Mouse (Mus musculus) kidney, embryonic 16.5 days (tissue): Measurements from ENCODE around the gene Tcap. TPM values are rescaled to one million over a fixed set of nuclear protein-coding genes. Genes with fewer than 3 reads are reported as not detected.

Source experiments
- ATAC-seq: fragments of 200-750 bp; cut with Nextera tagmentation; 2 replicates; pipeline ENCODE4 v1.8.0; 2017; ENCODE audit warnings: moderate TSS enrichment; ENCODE audit not compliant: low FRiP score, low TSS enrichment
- H3K27ac ChIP-seq: fragments of 300-500 bp; sonication (generic); 2 replicates; pipeline ENCODE4 v1.5.1; 2014; ENCODE audit warnings: low read length
- H3K27me3 ChIP-seq: fragments of 300-500 bp; sonication (generic); 2 replicates; pipeline ENCODE4 v1.6.1; 2014; ENCODE audit warnings: low read length, control low read depth, mixed read lengths; ENCODE audit not compliant: insufficient read depth
- H3K36me3 ChIP-seq: fragments of 300-500 bp; sonication (generic); 2 replicates; pipeline ENCODE4 v1.6.1; 2014; ENCODE audit warnings: low read length, control low read depth, mixed read lengths; ENCODE audit not compliant: insufficient read depth
- H3K4me1 ChIP-seq: fragments of 300-500 bp; sonication (generic); 2 replicates; pipeline ENCODE4 v1.6.1; 2014; ENCODE audit warnings: low read length, control low read depth, mixed read lengths; ENCODE audit not compliant: insufficient read depth
- H3K4me2 ChIP-seq: fragments of 300-500 bp; sonication (generic); replicated peaks from 2 replicates; pipeline ENCODE4 v1.6.1; 2014; ENCODE audit warnings: low read depth, low read length
- H3K4me3 ChIP-seq: fragments of 300-500 bp; sonication (generic); 2 replicates; pipeline ENCODE4 v1.5.1; 2014; ENCODE audit warnings: mild to moderate bottlenecking, low read length
- H3K9ac ChIP-seq: fragments of 300-500 bp; sonication (generic); replicated peaks from 2 replicates; pipeline ENCODE4 v1.6.1; 2014; ENCODE audit warnings: low read length
- H3K9me3 ChIP-seq: fragments of 300-500 bp; sonication (generic); 2 replicates; pipeline ENCODE4 v1.6.1; 2016; ENCODE audit warnings: low read length, control low read depth
- WGBS: fragments of 180-500 bp; shearing (Covaris S2); extraction: QIAGEN DNeasy Blood & Tissue Kit; methylation state at CpG from one replicate; pipeline ENCODE4 v1.1.7; 2014; 5-methylcytosine and 5-hydroxymethylcytosine counted together
- polyA plus RNA-seq: library from polyadenylated mRNA; unstranded; fragments of >200 nt; fragmentation: Nextera tagmentation; extraction: Ambion mirVana; gene quantifications from 2 replicates; pipeline ENCODE4 v1.2.1, GENCODE M21; 2015

Tcap gene
- polyA plus RNA-seq, 1 experiment from 2014 or later, result 2.7 TPM

DNA sequence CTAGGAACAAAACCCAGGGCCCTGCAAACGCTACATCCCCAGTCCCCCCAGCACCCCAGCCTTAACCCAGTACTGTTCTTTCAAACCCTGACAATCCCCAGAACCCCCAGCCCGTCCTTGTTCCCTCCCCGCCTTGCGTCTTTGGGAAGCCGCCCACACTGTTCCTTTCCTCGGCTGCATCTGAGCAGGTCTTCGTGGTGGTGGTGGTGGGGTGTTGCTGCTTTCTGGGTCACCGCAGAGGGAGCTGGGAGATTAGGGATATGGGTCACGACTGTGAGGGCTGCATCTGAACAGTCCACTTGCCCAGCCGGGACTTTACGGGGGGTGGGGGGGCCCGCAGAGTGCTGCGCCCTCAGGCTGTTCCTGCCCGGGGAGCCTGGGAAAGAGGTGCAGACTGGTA is 29.2 kb upstream of the Tcap start:
- Histone ChIP-seq H3K9me3 (no peaks in the 10 kb centered on the region), H3K36me3 (no peaks in the 10 kb centered on the region), H3K27me3 (peaks cover 25% of the 10 kb centered on the region), H3K27ac (no peak overlapping the region), H3K4me3 (no peak overlapping the region), H3K4me2 (no peak overlapping the region), H3K9ac (no peak overlapping the region), H3K4me1 (peaks cover 31% of the 10 kb centered on the region)
- no peak for ATAC-seq
- 60% methylated on average over 14 of the region's 14 CpGs for WGBS

- WGBS, result 8% methylated on average over 6 of the region's 6 CpGs
Measured at GRCm38 (mm10) chr11:98355732-98356299, 27.8 kb upstream of the Tcap start.

GRCm38 (mm10) chr11:98356625-98357394 is 26.8 kb upstream of the Tcap start:
- Histone ChIP-seq H3K4me3 (no peak overlapping the region), H3K4me2 (peak overlapping the region; percentile 78), H3K27ac (peak overlapping the region; percentile 91), H3K36me3 (no peaks in the 10 kb centered on the region), H3K27me3 (0 out of 2 replicates have a peak, but pooled peaks cover 3% of the 10 kb centered on the region), H3K9me3 (no peaks in the 10 kb centered on the region), H3K4me1 (peaks cover 52% of the 10 kb centered on the region), H3K9ac (peak overlapping the region; percentile 79)
- 62% methylated on average over 7 of the region's 7 CpGs for WGBS
- no peak for ATAC-seq

More at GRCm38 (mm10) chr11:98355732-98356299, 27.8 kb upstream of the Tcap start:
- H3K4me1 ChIP-seq, result peaks cover 44% of the 10 kb centered on the region
- H3K9me3 ChIP-seq, result no peaks in the 10 kb centered on the region
- H3K9ac ChIP-seq, result no peak overlapping the region
- H3K27me3 ChIP-seq, result peaks cover 11% of the 10 kb centered on the region
- H3K4me2 ChIP-seq, result no peak overlapping the region
- H3K27ac ChIP-seq, result no peak overlapping the region
- ATAC-seq, result no peak
- no peak overlapping the region for H3K4me3 ChIP-seq
- H3K36me3 ChIP-seq, result no peaks in the 10 kb centered on the region

DNA sequence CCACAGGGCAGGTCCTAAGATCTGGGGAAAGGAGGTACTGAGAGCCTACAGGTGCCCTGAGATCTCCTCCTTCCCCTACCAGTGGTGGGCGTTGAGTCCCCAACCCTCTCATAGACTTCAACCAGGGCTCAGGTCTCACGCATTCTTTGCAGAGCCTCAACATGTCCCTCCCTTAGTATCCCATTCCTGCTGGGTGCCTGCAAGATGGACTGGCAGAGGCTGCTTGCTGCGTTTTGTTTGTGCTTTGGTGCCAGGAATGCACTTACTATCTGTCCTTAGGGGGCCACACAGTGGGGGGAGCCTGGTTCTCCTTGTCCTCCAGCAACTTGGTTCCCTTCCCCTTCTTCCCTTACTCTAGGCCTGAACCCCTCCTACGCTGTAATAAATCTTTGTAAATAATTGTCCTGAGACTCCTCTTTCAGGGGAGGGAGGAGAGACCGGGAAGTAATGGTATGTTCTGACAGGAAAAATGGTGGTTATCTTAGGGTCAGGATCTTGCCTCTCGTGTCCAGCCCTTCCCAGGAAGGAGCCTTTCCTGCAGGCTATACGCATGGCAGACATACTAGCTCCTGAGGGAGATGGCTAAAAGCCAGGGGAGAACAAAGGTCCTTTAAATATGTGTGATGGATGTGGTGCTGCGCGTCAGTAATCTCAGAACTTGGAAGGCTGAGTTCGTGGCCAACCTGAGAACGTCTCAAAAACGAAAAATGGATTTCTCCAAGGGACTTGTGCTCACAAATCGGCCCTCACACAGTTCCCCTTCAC is 26.0 kb upstream of the Tcap start:
- peaks cover 59% of the 10 kb centered on the region for H3K4me1 ChIP-seq
- H3K4me2 ChIP-seq, result peak overlapping the region; percentile 78
- peak overlapping the region; percentile 79 for H3K9ac ChIP-seq
- 0 out of 2 replicates have a peak, but pooled peaks cover 3% of the 10 kb centered on the region for H3K27me3 ChIP-seq
- H3K27ac ChIP-seq, result peak overlapping the region; percentile 91
- WGBS, result 4% methylated on average over 13 of the region's 13 CpGs
- no peaks in the 10 kb centered on the region for H3K9me3 ChIP-seq
- peak overlapping the region; percentile 80 for H3K4me3 ChIP-seq
- no peaks in the 10 kb centered on the region for H3K36me3 ChIP-seq
- peak; percentile 37 for ATAC-seq

- Histone ChIP-seq H3K27me3 (no peaks in the 10 kb centered on the region), H3K4me3 (peak within 1 kb of the TSS; percentile 80), H3K36me3 (no peaks in the 10 kb centered on the region), H3K27ac (peak within 1 kb of the TSS; percentile 91), H3K9me3 (no peaks in the 10 kb centered on the region), H3K9ac (peak within 1 kb of the TSS; percentile 79), H3K4me1 (peaks cover 59% of the 10 kb centered on the region), H3K4me2 (peak within 1 kb of the TSS; percentile 78)
- WGBS, result under 1% methylated on average over 60 of the region's 60 CpGs
- peak; percentile 87 for ATAC-seq
Measured at GRCm38 (mm10) chr11:98358161-98359083, 25.2 kb upstream of the Tcap start, which contains the start of gene Stard3. TSS of gene Stard3 (plus strand) at chr11:98358368.

DNA sequence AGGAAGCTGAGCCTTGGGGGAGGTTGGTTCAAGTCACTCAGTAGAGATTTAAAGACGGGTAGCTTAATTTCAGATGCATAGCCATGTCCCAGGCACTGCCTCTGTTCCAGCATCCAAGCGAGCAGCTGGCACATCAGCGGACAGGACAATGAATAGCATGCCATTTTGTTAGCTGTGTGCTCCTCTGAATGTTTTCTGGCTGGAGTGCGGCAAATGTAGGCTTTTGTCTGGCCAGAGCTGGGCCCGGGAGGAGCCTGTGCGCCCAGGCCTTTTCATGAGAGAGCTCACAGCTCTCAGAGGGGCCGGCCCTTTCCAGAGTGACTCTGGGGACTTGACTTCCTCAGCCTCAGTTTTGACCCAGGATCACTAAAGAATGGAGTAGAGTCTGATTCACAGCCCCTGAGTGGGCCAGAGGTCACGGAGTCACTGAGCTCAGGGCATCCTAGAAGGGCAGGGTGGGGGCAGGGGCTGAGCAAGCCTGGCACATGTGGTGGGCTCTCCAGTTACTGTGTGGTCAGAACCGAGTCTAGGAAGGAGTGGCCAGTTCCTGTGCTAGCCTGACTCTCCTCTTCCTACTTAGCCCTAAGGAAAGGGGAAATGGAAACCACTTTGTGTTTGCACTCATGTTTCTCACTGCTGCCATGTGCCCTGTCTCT is 22.6 kb upstream of the Tcap start:
- no peak overlapping the region for H3K4me3 ChIP-seq
- no peaks in the 10 kb centered on the region for H3K36me3 ChIP-seq
- no peaks in the 10 kb centered on the region for H3K27me3 ChIP-seq
- peak overlapping the region; percentile 31 for H3K9ac ChIP-seq
- peaks cover 49% of the 10 kb centered on the region for H3K4me1 ChIP-seq
- H3K27ac ChIP-seq, result peak overlapping the region; percentile 62
- no peak for ATAC-seq
- H3K4me2 ChIP-seq, result peak overlapping the region; percentile 20; the same call in 1 of the 2 replicates
- no peaks in the 10 kb centered on the region for H3K9me3 ChIP-seq
- 41% methylated on average over 9 of the region's 9 CpGs for WGBS

- Histone ChIP-seq H3K27ac (no peak overlapping the region), H3K4me1 (peaks cover 33% of the 10 kb centered on the region), H3K27me3 (no peaks in the 10 kb centered on the region), H3K4me3 (no peak overlapping the region), H3K36me3 (no peaks in the 10 kb centered on the region), H3K4me2 (no peak overlapping the region), H3K9me3 (no peaks in the 10 kb centered on the region), H3K9ac (no peak overlapping the region)
- ATAC-seq, result no peak
- 80% methylated on average over 5 of the region's 5 CpGs for WGBS
Measured at GRCm38 (mm10) chr11:98363817-98364216, 19.8 kb upstream of the Tcap start.

GRCm38 (mm10) chr11:98364410-98364809 is 19.2 kb upstream of the Tcap start:
- no peaks in the 10 kb centered on the region for H3K9me3 ChIP-seq
- no peak for ATAC-seq
- WGBS, result 96% methylated on average over 5 of the region's 5 CpGs
- no peaks in the 10 kb centered on the region for H3K27me3 ChIP-seq
- H3K4me2 ChIP-seq, result no peak overlapping the region
- H3K36me3 ChIP-seq, result no peaks in the 10 kb centered on the region
- H3K4me1 ChIP-seq, result peaks cover 28% of the 10 kb centered on the region
- no peak overlapping the region for H3K9ac ChIP-seq
- no peak overlapping the region for H3K4me3 ChIP-seq
- H3K27ac ChIP-seq, result no peak overlapping the region

DNA sequence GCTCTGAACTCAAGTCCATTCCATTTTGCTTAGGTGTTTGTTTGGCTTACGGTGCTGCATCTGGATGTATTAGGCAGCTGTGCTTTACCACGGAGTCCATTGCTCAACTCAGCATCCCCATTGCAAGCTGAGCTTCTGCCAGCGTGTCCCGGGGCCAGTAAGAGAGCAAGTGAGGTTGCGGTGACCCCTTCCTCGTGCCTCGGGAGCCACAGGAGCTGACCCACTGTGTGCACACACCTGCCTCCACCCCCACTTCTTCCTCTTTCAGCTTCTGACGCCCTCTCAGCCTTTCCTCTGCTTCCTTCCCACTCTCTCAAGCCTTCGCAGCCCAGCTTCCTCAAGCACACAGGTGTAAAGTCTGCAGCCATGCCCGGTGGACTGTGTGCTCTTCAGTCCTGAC is 17.3 kb upstream of the Tcap start:
- H3K9me3 ChIP-seq, result no peaks in the 10 kb centered on the region
- no peak overlapping the region for H3K9ac ChIP-seq
- H3K4me2 ChIP-seq, result no peak overlapping the region
- WGBS, result 72% methylated on average over 10 of the region's 10 CpGs
- no peak for ATAC-seq
- peaks cover 12% of the 10 kb centered on the region for H3K4me1 ChIP-seq
- H3K27me3 ChIP-seq, result no peaks in the 10 kb centered on the region
- H3K36me3 ChIP-seq, result no peaks in the 10 kb centered on the region
- no peak overlapping the region for H3K4me3 ChIP-seq
- H3K27ac ChIP-seq, result no peak overlapping the region
